Mouse (Mus musculus) liver, embryonic 14.5 days (tissue): ENCODE measurements around the gene Mindy1.

ENCODE experiments used
- CTCF ChIP-seq: IDR thresholded peaks from 2 replicates; pipeline ENCODE4 v1.5.1; 2016; ENCODE audit warnings: antibody characterized with exemption, low read depth, control low read depth
- EP300 ChIP-seq: IDR thresholded peaks from 2 replicates; pipeline ENCODE4 v1.6.1; 2016; ENCODE audit warnings: antibody characterized with exemption, low read depth

DNA sequence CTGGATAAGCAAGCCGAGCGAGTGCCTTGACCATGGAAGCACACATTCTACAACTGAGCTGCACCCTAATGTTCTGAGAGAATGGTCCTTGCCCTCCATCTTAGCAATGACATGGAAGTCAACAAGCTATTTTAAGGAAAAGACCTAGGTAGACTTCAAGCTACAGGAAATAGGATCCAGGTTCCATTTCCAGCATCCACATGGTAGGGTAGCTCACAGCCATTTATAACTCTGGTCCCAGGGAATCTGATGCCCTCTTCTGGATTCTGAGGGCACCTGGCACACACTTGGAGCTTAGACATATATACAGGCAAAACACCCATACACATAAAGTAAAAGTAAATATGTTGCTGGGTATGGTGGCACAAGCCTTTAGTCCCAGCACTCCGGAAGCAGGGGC lies 15.1 kb upstream of the Mindy1 start:
- TF ChIP-seq CTCF (no peak), EP300 (no peak)
